Comparison of ENCODE assay signal across 9 mouse cellular contexts in the genomic region with DNA sequence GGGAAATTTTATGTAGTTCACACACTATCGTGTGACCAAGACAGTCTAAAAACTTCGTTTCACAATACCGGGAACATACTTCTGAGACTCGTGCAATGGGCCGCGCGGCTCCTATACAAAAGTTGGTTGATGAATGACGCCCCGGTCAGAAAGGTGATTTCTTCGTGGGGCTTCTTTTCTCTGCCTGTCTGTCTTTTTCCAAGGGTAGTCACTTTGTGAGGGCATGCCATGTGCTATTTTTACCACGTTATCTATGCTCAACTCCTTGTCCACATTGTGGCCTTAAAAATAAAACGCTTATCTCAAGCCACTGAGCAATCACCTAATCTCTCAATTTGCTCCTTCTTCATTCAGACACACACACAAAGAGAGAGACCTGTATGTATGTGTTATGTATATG. TPM values are rescaled to one million over a fixed set of nuclear protein-coding genes. Genes with fewer than 3 reads are reported as not detected.
DNase-seq lines count a peak whose midpoint lies in the region; ATAC-seq and TF ChIP-seq lines count a peak whose summit lies in the region.
"Had no signal": no experiment of that assay in that cellular context is flagged by ENCODE, and none has a peak within 500 bp of the region (broad histone marks: within the 10 kb centered on the region; RNA-seq: fewer than 3 reads in every experiment).

No protein-coding gene starts in this region.

- H3K36me3 ChIP-seq in testis, adult 2 months (ENCODE audit: control insufficient read depth, insufficient read depth, low read length): no peaks in the 10 kb centered on the region
- H3K36me3 ChIP-seq in heart, embryonic 15.5 days: no peaks in the 10 kb centered on the region
- H3K36me3 ChIP-seq in liver, embryonic 13.5 days: no peaks in the 10 kb centered on the region
- H3K36me3 ChIP-seq in stomach, postnatal 0 days (ENCODE audit: control insufficient read depth, insufficient read depth, low read length): no peaks in the 10 kb centered on the region

- no peak for TF ChIP-seq POLR2A in testis, adult 2 months (IDR thresholded peaks at IDR 0.05; ENCODE audit: control insufficient read depth, low read depth, low read length)

- H3K27me3 ChIP-seq in testis, adult 2 months (ENCODE audit: control insufficient read depth, insufficient read depth, low read length): no peaks in the 10 kb centered on the region
- H3K27me3 ChIP-seq in heart, embryonic 15.5 days: no peaks in the 10 kb centered on the region
- peaks cover 90% of the 10 kb centered on the region for H3K27me3 ChIP-seq in liver, embryonic 13.5 days
- H3K27me3 ChIP-seq in stomach, postnatal 0 days (ENCODE audit: control insufficient read depth, insufficient read depth, low read length): no peaks in the 10 kb centered on the region

- TF ChIP-seq CTCF in testis, adult 2 months (IDR thresholded peaks at IDR 0.05; ENCODE audit: control insufficient read depth, insufficient read depth, insufficient replicate concordance, low read depth, low read length): no peak
- no peak for TF ChIP-seq CTCF in stomach, postnatal 0 days (IDR thresholded peaks at IDR 0.05; ENCODE audit: low read depth)

- no peak overlapping the region for H3K27ac ChIP-seq in testis, adult 2 months (ENCODE audit: control insufficient read depth, insufficient read depth, low read depth, low read length)
- H3K27ac ChIP-seq in heart, embryonic 15.5 days: peak overlapping the region; percentile 99
- H3K27ac ChIP-seq in liver, embryonic 13.5 days: no peak overlapping the region
- peak overlapping the region; percentile 92 for H3K27ac ChIP-seq in stomach, postnatal 0 days (replicated peaks)

- no peak for DNase-seq in testis, postnatal 14 days (ENCODE audit: low spot score)
- no peak for DNase-seq in liver, embryonic 13.5 days
- DNase-seq in stomach, postnatal 0 days (ENCODE audit: low spot score): no peak
- DNase-seq in frontal cortex, postnatal 25 days (ENCODE audit: low spot score in 2 of 2): no peak
- no peak for DNase-seq in cerebellum, postnatal 10 days
- DNase-seq in cerebellum, adult 18-20 months: no peak

- TF ChIP-seq EP300 in stomach, postnatal 0 days (optimal IDR thresholded peaks at IDR 0.05): no peak

- H3K4me2 ChIP-seq in heart, embryonic 15.5 days: peak overlapping the region; percentile 80
- peak overlapping the region; percentile 84 for H3K4me2 ChIP-seq in liver, embryonic 13.5 days
- peak overlapping the region; percentile 89 for H3K4me2 ChIP-seq in stomach, postnatal 0 days (replicated peaks; ENCODE audit: low read depth)

- H3K9me3 ChIP-seq in heart, embryonic 15.5 days (replicated peaks): no peaks in the 10 kb centered on the region
- no peaks in the 10 kb centered on the region for H3K9me3 ChIP-seq in liver, embryonic 13.5 days (replicated peaks)
- H3K9me3 ChIP-seq in stomach, postnatal 0 days (ENCODE audit: control insufficient read depth, low read length): no peaks in the 10 kb centered on the region

- ATAC-seq in heart, embryonic 15.5 days (replicated peaks; ENCODE audit: insufficient number of reproducible peaks, insufficient read depth, low FRiP score, low read depth): 0 out of 2 replicates have a peak, but pooled peaks have one; percentile 7
- no peak for ATAC-seq in liver, embryonic 13.5 days (ENCODE audit: low read depth)
- ATAC-seq in stomach, postnatal 0 days (ENCODE audit: low FRiP score, low TSS enrichment): no peak

- H3K9ac ChIP-seq in heart, embryonic 15.5 days: peak overlapping the region; percentile 90
- H3K9ac ChIP-seq in liver, embryonic 13.5 days: no peak overlapping the region
- H3K9ac ChIP-seq in stomach, postnatal 0 days (ENCODE audit: low read length): peak overlapping the region; percentile 86

- peaks cover 16% of the 10 kb centered on the region for H3K4me1 ChIP-seq in testis, adult 2 months (ENCODE audit: control insufficient read depth, insufficient read depth, low read length)
- peaks cover 39% of the 10 kb centered on the region for H3K4me1 ChIP-seq in heart, embryonic 15.5 days (replicated peaks)
- H3K4me1 ChIP-seq in liver, embryonic 13.5 days (replicated peaks): peaks cover 32% of the 10 kb centered on the region
- H3K4me1 ChIP-seq in stomach, postnatal 0 days (replicated peaks; ENCODE audit: control insufficient read depth, insufficient read depth): no peaks in the 10 kb centered on the region

- 23% methylated on average over 12 of the region's 12 CpGs for WGBS in heart, embryonic 15.5 days
- WGBS in liver, embryonic 13.5 days (ENCODE audit: insufficient replicate concordance): 39% methylated on average over 12 of the region's 12 CpGs
- 43% methylated on average over 12 of the region's 12 CpGs for WGBS in stomach, postnatal 0 days

- H3K4me3 ChIP-seq in testis, adult 2 months (ENCODE audit: control insufficient read depth, low read depth, low read length): peak overlapping the region; percentile 88
- peak overlapping the region; percentile 73 for H3K4me3 ChIP-seq in heart, embryonic 15.5 days
- H3K4me3 ChIP-seq in liver, embryonic 13.5 days (replicated peaks): peak overlapping the region; percentile 62; the same call in 1 of the 2 replicates
- H3K4me3 ChIP-seq in stomach, postnatal 0 days (ENCODE audit: low read depth, low read length): peak overlapping the region; percentile 60

RNA-seq across cellular contexts. Expression of gene Nexn, which starts 1.3 kb away (rescaled TPM):
- polyA plus RNA-seq in testis, adult 2 months (2012; rRNA removed): 0.65 and 0.81 TPM in 2 replicates
- polyA plus RNA-seq in heart, embryonic 15.5 days (2015; fragmentation: Nextera tagmentation; extraction: Ambion mirVana): 196 and 326 TPM in 2 replicates
- 1.6 and 1.8 TPM in 2 replicates for polyA plus RNA-seq in liver, embryonic 13.5 days (2015; fragmentation: Nextera tagmentation; extraction: Ambion mirVana)
- 29.8 and 37.9 TPM in 2 replicates for polyA plus RNA-seq in stomach, postnatal 0 days (2015; fragmentation: Nextera tagmentation; extraction: Ambion mirVana)
- polyA plus RNA-seq: liver, adult 2 months had no signal

RNA-seq across cellular contexts. Expression of gene Fubp1, which starts 54.6 kb away (rescaled TPM):
- 55.8 and 58.6 TPM in 2 replicates for polyA plus RNA-seq in testis, adult 2 months (2012; rRNA removed)
- polyA plus RNA-seq in heart, embryonic 15.5 days (2015; fragmentation: Nextera tagmentation; extraction: Ambion mirVana): 106 and 115 TPM in 2 replicates
- 99.4 and 128 TPM in 2 replicates for polyA plus RNA-seq in liver, embryonic 13.5 days (2015; fragmentation: Nextera tagmentation; extraction: Ambion mirVana)
- polyA plus RNA-seq in stomach, postnatal 0 days (2015; fragmentation: Nextera tagmentation; extraction: Ambion mirVana): 60.2 and 60.5 TPM in 2 replicates

RNA-seq across cellular contexts. Expression of gene Dnajb4, which starts 54.7 kb away (rescaled TPM):
- 72.6 and 94.4 TPM in 2 replicates for polyA plus RNA-seq in testis, adult 2 months (2012; rRNA removed)
- polyA plus RNA-seq in heart, embryonic 15.5 days (2015; fragmentation: Nextera tagmentation; extraction: Ambion mirVana): 44.4 and 50.3 TPM in 2 replicates
- polyA plus RNA-seq in liver, embryonic 13.5 days (2015; fragmentation: Nextera tagmentation; extraction: Ambion mirVana): 35.2 and 46.3 TPM in 2 replicates
- polyA plus RNA-seq in stomach, postnatal 0 days (2015; fragmentation: Nextera tagmentation; extraction: Ambion mirVana): 26.4 and 29.0 TPM in 2 replicates

Comparison
In these comparisons a context has a peak if more than half of its experiments do, and no peak if none do; other contexts are left out.
1. H3K27ac ChIP-seq: peak in heart, embryonic 15.5 days (single experiment) and stomach, postnatal 0 days (single experiment); none in testis, adult 2 months (single experiment) and liver, embryonic 13.5 days (single experiment).
2. RNA of gene Nexn, which starts 1.3 kb away (polyA plus RNA-seq): 196 to 326 TPM in heart, embryonic 15.5 days and 29.8 to 37.9 TPM in stomach, postnatal 0 days; 1.6 to 1.8 TPM in liver, embryonic 13.5 days and 0.65 to 0.81 TPM in testis, adult 2 months; every median in the first group is over 10 times any median in the second.
3. Peak in every context shown above with its lines, with median percentiles within 50 percentile points of each other: H3K4me3 ChIP-seq and H3K4me2 ChIP-seq.